Mouse (Mus musculus) megakaryocyte, embryonic 14.5 days (primary cell): ENCODE results near the gene Klra17.
"Not testable (repeated sequence)": the region's sequence is repeated elsewhere in the genome, so short reads cannot be mapped to it uniquely, and the experiment has no call there.

Experiments used
- FLI1 ChIP-seq: IDR thresholded peaks from 2 replicates; pipeline ENCODE4 v1.6.1; 2012; ENCODE audit warnings: low read length, inconsistent platforms, mixed read lengths
- GATA1 ChIP-seq: IDR thresholded peaks from 3 replicates; pipeline ENCODE4 v1.6.1; 2012; ENCODE audit warnings: mixed read lengths, low read length, inconsistent platforms, borderline replicate concordance

DNA sequence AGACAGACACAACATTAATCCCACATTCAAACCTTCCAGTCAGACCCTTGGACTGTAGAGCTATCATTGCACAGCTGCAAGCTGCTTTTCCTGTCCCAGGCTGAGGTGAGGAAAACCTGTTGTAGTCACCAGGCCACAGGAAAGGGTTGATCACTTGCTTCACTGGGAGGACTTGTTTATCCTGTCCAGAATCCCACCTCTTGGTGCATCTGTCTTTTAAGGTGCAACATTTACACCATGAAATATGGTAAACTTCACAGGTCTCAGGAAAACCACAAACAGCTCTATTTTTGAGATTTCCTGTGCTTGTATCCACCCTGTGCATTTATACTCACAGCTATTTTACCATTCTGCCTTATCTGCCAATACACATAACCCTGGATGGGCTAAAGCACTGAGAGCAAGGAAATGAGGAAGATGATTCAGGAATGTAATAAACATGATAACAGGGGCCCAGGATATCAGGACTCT, 41.0 kb upstream of the Klra17 start, which contains the start of gene Klra5:
- TF ChIP-seq GATA1, FLI1: not testable (repeated sequence)
